Mouse (Mus musculus) stomach, embryonic 16.5 days (tissue): ENCODE measurements around the gene Slc30a6. TPM values are rescaled to one million over a fixed set of nuclear protein-coding genes. Genes with fewer than 3 reads are reported as not detected.

Source experiments
- ATAC-seq: fragments of 200-750 bp; cut with Nextera tagmentation; 2 replicates; pipeline ENCODE4 v1.8.0; 2017; ENCODE audit warnings: moderate number of reproducible peaks, moderate TSS enrichment; ENCODE audit not compliant: insufficient read depth, low FRiP score
- H3K27ac ChIP-seq: fragments of 300-500 bp; sonication (generic); 2 replicates; pipeline ENCODE4 v1.5.1; 2014; ENCODE audit warnings: low read length
- H3K27me3 ChIP-seq: fragments of 300-500 bp; sonication (generic); 2 replicates; pipeline ENCODE4 v1.6.1; 2014; ENCODE audit warnings: low read length, control low read depth, mixed read lengths; ENCODE audit not compliant: control insufficient read depth, insufficient read depth
- H3K36me3 ChIP-seq: fragments of 300-500 bp; sonication (generic); 2 replicates; pipeline ENCODE4 v1.6.1; 2014; ENCODE audit warnings: low read length; ENCODE audit not compliant: control insufficient read depth, insufficient read depth
- H3K4me1 ChIP-seq: fragments of 300-500 bp; sonication (generic); 2 replicates; pipeline ENCODE4 v1.6.1; 2014; ENCODE audit warnings: low read length, control low read depth, mixed read lengths; ENCODE audit not compliant: control insufficient read depth, insufficient read depth
- H3K4me2 ChIP-seq: fragments of 300-500 bp; sonication (generic); 2 replicates; pipeline ENCODE4 v1.6.1; 2014; ENCODE audit warnings: low read depth, low read length, mixed read lengths
- H3K4me3 ChIP-seq: fragments of 300-500 bp; sonication (generic); replicated peaks from 2 replicates; pipeline ENCODE4 v1.5.1; 2014; ENCODE audit warnings: mild to moderate bottlenecking, low read length
- H3K9ac ChIP-seq: fragments of 300-500 bp; sonication (generic); 2 replicates; pipeline ENCODE4 v1.6.1; 2014; ENCODE audit warnings: low read length
- H3K9me3 ChIP-seq: fragments of 300-500 bp; sonication (generic); replicated peaks from 2 replicates; pipeline ENCODE4 v1.6.1; 2016; ENCODE audit warnings: low read length, control low read depth; ENCODE audit not compliant: control insufficient read depth
- WGBS: fragments of 180-500 bp; shearing (Covaris S2); extraction: QIAGEN DNeasy Blood & Tissue Kit; methylation state at CpG from one replicate; pipeline ENCODE4 v1.1.7; 2014; 5-methylcytosine and 5-hydroxymethylcytosine counted together
- polyA plus RNA-seq: library from polyadenylated mRNA; unstranded; fragments of >200 nt; fragmentation: Nextera tagmentation; extraction: Ambion mirVana; gene quantifications from 2 replicates; pipeline ENCODE4 v1.2.1, GENCODE M21; 2015

Slc30a6 gene
- 37.7 and 42.5 TPM in 2 replicates for polyA plus RNA-seq

- peak; percentile 99 for ATAC-seq
- Histone ChIP-seq H3K36me3 (no peaks in the 10 kb centered on the region), H3K4me2 (peak within 1 kb of the TSS; percentile 69), H3K9me3 (no peaks in the 10 kb centered on the region), H3K27ac (peak within 1 kb of the TSS; percentile 97), H3K4me3 (peak within 1 kb of the TSS; percentile 93), H3K27me3 (no peaks in the 10 kb centered on the region), H3K4me1 (peaks cover 6% of the 10 kb centered on the region; the same call in 1 of the 2 replicates), H3K9ac (peak within 1 kb of the TSS; percentile 99)
- under 1% methylated on average over 41 of the region's 41 CpGs for WGBS
Measured at GRCm38 (mm10) chr17:74395383-74396065, at the start of gene Slc30a6. Slc30a6 (plus strand) TSS chr17:74395608.

GRCm38 (mm10) chr17:74363592-74363991 is 31.8 kb upstream of the Slc30a6 start:
- no peaks in the 10 kb centered on the region for H3K27me3 ChIP-seq
- H3K36me3 ChIP-seq, result 0 out of 2 replicates have a peak, but pooled peaks cover 10% of the 10 kb centered on the region
- H3K9ac ChIP-seq, result no peak overlapping the region
- no peak overlapping the region for H3K4me2 ChIP-seq
- H3K27ac ChIP-seq, result no peak overlapping the region
- H3K4me3 ChIP-seq, result no peak overlapping the region
- no peaks in the 10 kb centered on the region for H3K9me3 ChIP-seq
- 95% methylated on average over 1 of the region's 1 CpGs for WGBS
- no peaks in the 10 kb centered on the region for H3K4me1 ChIP-seq
- ATAC-seq, result no peak

DNA sequence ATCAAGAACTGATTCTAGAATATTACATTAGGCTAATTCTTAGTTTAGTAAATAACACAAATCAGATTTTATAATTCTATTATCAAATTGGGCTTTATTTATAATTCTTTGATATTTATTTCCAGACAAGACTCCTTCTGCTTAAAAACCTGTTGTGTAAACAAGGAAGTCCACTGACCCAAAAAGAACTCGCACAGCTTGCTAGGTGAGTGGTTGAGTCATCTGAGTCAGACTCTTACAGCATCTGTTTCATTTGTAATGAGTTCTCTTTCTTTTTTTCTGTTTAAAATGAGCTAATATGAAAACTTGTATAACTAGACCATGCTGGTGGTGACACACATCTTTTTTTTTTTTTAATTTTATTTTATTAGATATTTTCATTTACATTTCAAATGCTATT is 18.5 kb upstream of the Slc30a6 start:
- H3K4me3 ChIP-seq, result no peak overlapping the region
- H3K9me3 ChIP-seq, result no peaks in the 10 kb centered on the region
- H3K27me3 ChIP-seq, result no peaks in the 10 kb centered on the region
- WGBS, result 73% methylated on average over 1 of the region's 1 CpGs
- no peak for ATAC-seq
- H3K4me1 ChIP-seq, result no peaks in the 10 kb centered on the region
- no peak overlapping the region for H3K9ac ChIP-seq
- H3K36me3 ChIP-seq, result peaks cover 15% of the 10 kb centered on the region
- H3K27ac ChIP-seq, result no peak overlapping the region
- H3K4me2 ChIP-seq, result no peak overlapping the region

- H3K27ac ChIP-seq, result no peak overlapping the region
- no peak overlapping the region for H3K9ac ChIP-seq
- no peak overlapping the region for H3K4me3 ChIP-seq
- no peaks in the 10 kb centered on the region for H3K4me1 ChIP-seq
- H3K27me3 ChIP-seq, result no peaks in the 10 kb centered on the region
- peaks cover 21% of the 10 kb centered on the region; the same call in 1 of the 2 replicates for H3K36me3 ChIP-seq
- no peak for ATAC-seq
- no peaks in the 10 kb centered on the region for H3K9me3 ChIP-seq
- no peak overlapping the region for H3K4me2 ChIP-seq
Measured at GRCm38 (mm10) chr17:74386657-74387056, 8.8 kb upstream of the Slc30a6 start.

DNA sequence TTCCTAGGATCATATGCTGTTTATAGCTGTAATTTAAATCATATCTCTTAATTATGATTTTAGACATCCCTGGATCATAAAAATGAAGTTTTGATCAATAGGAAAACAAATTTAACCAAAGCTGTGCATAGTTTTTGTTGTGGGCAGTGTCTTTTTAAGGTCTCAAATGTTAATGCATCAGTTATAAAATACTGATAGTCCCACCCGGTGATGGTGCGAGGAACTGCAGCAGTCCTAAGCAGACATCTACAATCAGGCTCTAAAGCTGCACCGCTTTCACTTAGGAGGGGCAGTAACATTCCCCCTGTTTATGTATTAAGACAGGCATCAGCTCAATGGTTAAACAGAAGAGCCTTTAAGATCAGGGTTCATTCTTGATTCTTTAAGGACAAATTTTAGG is 5.6 kb upstream of the Slc30a6 start:
- Histone ChIP-seq H3K27ac (no peak overlapping the region), H3K4me1 (no peaks in the 10 kb centered on the region; the same call in 1 of the 2 replicates), H3K9ac (no peak overlapping the region), H3K9me3 (no peaks in the 10 kb centered on the region), H3K27me3 (no peaks in the 10 kb centered on the region), H3K4me2 (no peak overlapping the region), H3K36me3 (peaks cover 11% of the 10 kb centered on the region; the same call in 1 of the 2 replicates), H3K4me3 (no peak overlapping the region)
- WGBS, result 74% methylated on average over 3 of the region's 3 CpGs
- ATAC-seq, result no peak

GRCm38 (mm10) chr17:74394381-74394780 is 1.0 kb upstream of the Slc30a6 start:
- 69% methylated on average over 2 of the region's 2 CpGs for WGBS
- H3K4me2 ChIP-seq, result peak overlapping the region; percentile 69
- ATAC-seq, result no peak
- H3K27ac ChIP-seq, result peak overlapping the region; percentile 78; the same call in 1 of the 2 replicates
- H3K4me1 ChIP-seq, result peaks cover 6% of the 10 kb centered on the region; the same call in 1 of the 2 replicates
- no peak overlapping the region; the same call in 1 of the 2 replicates for H3K4me3 ChIP-seq
- H3K9me3 ChIP-seq, result no peaks in the 10 kb centered on the region
- H3K27me3 ChIP-seq, result no peaks in the 10 kb centered on the region
- no peak overlapping the region for H3K9ac ChIP-seq
- no peaks in the 10 kb centered on the region for H3K36me3 ChIP-seq

GRCm38 (mm10) chr17:74394855-74395254 is 553 bp upstream of the Slc30a6 start:
- peaks cover 6% of the 10 kb centered on the region; the same call in 1 of the 2 replicates for H3K4me1 ChIP-seq
- H3K36me3 ChIP-seq, result no peaks in the 10 kb centered on the region
- H3K27me3 ChIP-seq, result no peaks in the 10 kb centered on the region
- WGBS, result 21% methylated on average over 16 of the region's 16 CpGs
- peak overlapping the region; percentile 99 for H3K9ac ChIP-seq
- H3K27ac ChIP-seq, result peak overlapping the region; percentile 78
- no peaks in the 10 kb centered on the region for H3K9me3 ChIP-seq
- peak overlapping the region; percentile 69 for H3K4me2 ChIP-seq
- peak; percentile 15; the same call in 1 of the 2 replicates for ATAC-seq
- H3K4me3 ChIP-seq, result peak overlapping the region; percentile 93

GRCm38 (mm10) chr17:74396766-74397165 is 1.4 kb downstream of the Slc30a6 start:
- Histone ChIP-seq H3K9me3 (no peaks in the 10 kb centered on the region), H3K36me3 (no peaks in the 10 kb centered on the region), H3K4me2 (peak overlapping the region; percentile 69), H3K4me1 (peaks cover 6% of the 10 kb centered on the region; the same call in 1 of the 2 replicates), H3K9ac (peak overlapping the region; percentile 99; the same call in 1 of the 2 replicates), H3K27ac (no peak overlapping the region), H3K4me3 (peak overlapping the region; percentile 93), H3K27me3 (no peaks in the 10 kb centered on the region)
- WGBS, result 60% methylated on average over 4 of the region's 4 CpGs
- no peak for ATAC-seq

GRCm38 (mm10) chr17:74397173-74397572 is 1.8 kb downstream of the Slc30a6 start:
- Histone ChIP-seq H3K4me1 (peaks cover 6% of the 10 kb centered on the region; the same call in 1 of the 2 replicates), H3K36me3 (no peaks in the 10 kb centered on the region), H3K4me2 (no peak overlapping the region), H3K27me3 (no peaks in the 10 kb centered on the region), H3K9me3 (no peaks in the 10 kb centered on the region), H3K27ac (no peak overlapping the region), H3K9ac (no peak overlapping the region), H3K4me3 (no peak overlapping the region)
- ATAC-seq, result no peak
- 80% methylated on average over 2 of the region's 2 CpGs for WGBS
